Mouse (Mus musculus) lung, embryonic 14.5 days (tissue): ENCODE results near the gene Lipc. TPM values are rescaled to one million over a fixed set of nuclear protein-coding genes. Genes with fewer than 3 reads are reported as not detected.
A peak's percentile ranks its signal among the peaks of the same experiment; 100 is the strongest.

Experiments
- ATAC-seq: fragments of 200-750 bp; cut with Nextera tagmentation; 2 replicates; pipeline ENCODE4 v1.8.0; 2017; ENCODE audit warnings: mild to moderate bottlenecking, moderate TSS enrichment, moderate library complexity; ENCODE audit not compliant: insufficient read depth
- DNase-seq: peaks from one replicate; pipeline ENCODE4 v3.0.0-alpha.2; 2015
- H3K27ac ChIP-seq: fragments of 300-500 bp; sonication (generic); 2 replicates; pipeline ENCODE4 v1.5.1; 2014; ENCODE audit warnings: low read depth, mild to moderate bottlenecking, moderate library complexity
- H3K27me3 ChIP-seq: fragments of 300-500 bp; sonication (generic); 2 replicates; pipeline ENCODE4 v1.6.1; 2014; ENCODE audit warnings: low read length, control low read depth; ENCODE audit not compliant: insufficient read depth
- H3K36me3 ChIP-seq: fragments of 300-500 bp; sonication (generic); 2 replicates; pipeline ENCODE4 v1.6.1; 2014; ENCODE audit warnings: control low read depth; ENCODE audit not compliant: insufficient read depth
- H3K4me1 ChIP-seq: fragments of 300-500 bp; sonication (generic); 2 replicates; pipeline ENCODE4 v1.6.1; 2014; ENCODE audit warnings: antibody characterized with exemption, control low read depth; ENCODE audit not compliant: insufficient read depth
- H3K4me2 ChIP-seq: fragments of 300-500 bp; sonication (generic); 2 replicates; pipeline ENCODE4 v1.6.1; 2014; ENCODE audit warnings: mild to moderate bottlenecking
- H3K4me3 ChIP-seq: fragments of 300-500 bp; sonication (generic); 2 replicates; pipeline ENCODE4 v1.5.1; 2014; ENCODE audit warnings: low read depth, low read length
- H3K9ac ChIP-seq: fragments of 300-500 bp; sonication (generic); 2 replicates; pipeline ENCODE4 v1.6.1; 2014
- H3K9me3 ChIP-seq: fragments of 300-500 bp; sonication (generic); 2 replicates; pipeline ENCODE4 v1.6.1; 2016; ENCODE audit warnings: low read depth, low read length, control low read depth
- CTCF ChIP-seq: IDR thresholded peaks from 2 replicates; pipeline ENCODE4 v1.5.1; 2016; ENCODE audit warnings: antibody characterized with exemption, low read depth
- WGBS: fragments of 180-500 bp; shearing (Covaris S2); extraction: QIAGEN DNeasy Blood & Tissue Kit; methylation state at CpG from one replicate; pipeline ENCODE4 v1.1.7; 2014; 5-methylcytosine and 5-hydroxymethylcytosine counted together
- polyA plus RNA-seq: library from polyadenylated mRNA; unstranded; fragments of >200 nt; fragmentation: Nextera tagmentation; extraction: Ambion mirVana; gene quantifications from 2 replicates; pipeline ENCODE4 v1.2.1, GENCODE M21; 2014

Gene Lipc
- polyA plus RNA-seq, 1 experiment from 2014 or later = 0.11 TPM

GRCm38 (mm10) chr9:70925225-70925624 lies 26.8 kb downstream of the Lipc start:
- no peak for ATAC-seq
- Histone ChIP-seq H3K9ac (no peak overlapping the region), H3K27me3 (no peaks in the 10 kb centered on the region), H3K4me2 (no peak overlapping the region), H3K4me1 (peaks cover 9% of the 10 kb centered on the region), H3K9me3 (no peaks in the 10 kb centered on the region), H3K4me3 (no peak overlapping the region), H3K36me3 (no peaks in the 10 kb centered on the region), H3K27ac (no peak overlapping the region)
- TF ChIP-seq CTCF = no peak
- no peak for DNase-seq
- WGBS = 87% methylated on average over 6 of the region's 6 CpGs

- Histone ChIP-seq H3K4me2 (no peak overlapping the region), H3K9me3 (no peaks in the 10 kb centered on the region), H3K9ac (no peak overlapping the region), H3K36me3 (no peaks in the 10 kb centered on the region), H3K27ac (no peak overlapping the region), H3K4me1 (peaks cover 9% of the 10 kb centered on the region), H3K4me3 (no peak overlapping the region), H3K27me3 (no peaks in the 10 kb centered on the region)
- ATAC-seq = no peak
- 87% methylated on average over 3 of the region's 3 CpGs for WGBS
- DNase-seq = no peak
- peak; percentile 48 for TF ChIP-seq CTCF
Observed at GRCm38 (mm10) chr9:70924763-70925162, 27.3 kb downstream of the Lipc start.

- peak; percentile 81 for ATAC-seq
- Histone ChIP-seq H3K27ac (peak overlapping the region; percentile 76), H3K27me3 (no peaks in the 10 kb centered on the region), H3K36me3 (no peaks in the 10 kb centered on the region), H3K4me1 (peaks cover 9% of the 10 kb centered on the region), H3K9ac (no peak overlapping the region), H3K4me2 (peak overlapping the region; percentile 24; the same call in 1 of the 2 replicates), H3K9me3 (no peaks in the 10 kb centered on the region), H3K4me3 (no peak overlapping the region)
- 26% methylated on average over 7 of the region's 7 CpGs for WGBS
- DNase-seq = peak; percentile 78
- TF ChIP-seq CTCF = no peak
Observed at GRCm38 (mm10) chr9:70921781-70922565, 30.1 kb downstream of the Lipc start.

- Histone ChIP-seq H3K9ac (no peak overlapping the region), H3K9me3 (no peaks in the 10 kb centered on the region), H3K36me3 (no peaks in the 10 kb centered on the region), H3K4me2 (no peak overlapping the region), H3K4me3 (no peak overlapping the region), H3K4me1 (peaks cover 15% of the 10 kb centered on the region), H3K27me3 (no peaks in the 10 kb centered on the region), H3K27ac (no peak overlapping the region)
- no peak for ATAC-seq
- TF ChIP-seq CTCF = no peak
- 64% methylated on average over 3 of the region's 3 CpGs for WGBS
- no peak for DNase-seq
Observed at GRCm38 (mm10) chr9:70921132-70921531, 30.9 kb downstream of the Lipc start.

- no peak overlapping the region for H3K4me3 ChIP-seq
- no peak overlapping the region for H3K4me2 ChIP-seq
- H3K27ac ChIP-seq = no peak overlapping the region
- no peaks in the 10 kb centered on the region for H3K27me3 ChIP-seq
- ATAC-seq (no peak), DNase-seq (no peak)
- no peak overlapping the region for H3K9ac ChIP-seq
- no peak for TF ChIP-seq CTCF
- WGBS = 89% methylated on average over 3 of the region's 3 CpGs
- H3K36me3 ChIP-seq = no peaks in the 10 kb centered on the region
- H3K9me3 ChIP-seq = no peaks in the 10 kb centered on the region
- peaks cover 15% of the 10 kb centered on the region for H3K4me1 ChIP-seq
Observed at GRCm38 (mm10) chr9:70919271-70919670, 32.8 kb downstream of the Lipc start.

- 31% methylated on average over 7 of the region's 7 CpGs for WGBS
- no peak for DNase-seq
- Histone ChIP-seq H3K9ac (no peak overlapping the region), H3K4me1 (peaks cover 6% of the 10 kb centered on the region; the same call in 1 of the 2 replicates), H3K36me3 (no peaks in the 10 kb centered on the region), H3K27me3 (no peaks in the 10 kb centered on the region), H3K4me3 (no peak overlapping the region), H3K27ac (no peak overlapping the region), H3K4me2 (no peak overlapping the region), H3K9me3 (no peaks in the 10 kb centered on the region)
- TF ChIP-seq CTCF = no peak
- no peak for ATAC-seq
Observed at GRCm38 (mm10) chr9:70916516-70916915, 35.5 kb downstream of the Lipc start.

GRCm38 (mm10) chr9:70915356-70915685 lies 36.7 kb downstream of the Lipc start:
- Histone ChIP-seq H3K9me3 (no peaks in the 10 kb centered on the region), H3K27me3 (no peaks in the 10 kb centered on the region), H3K9ac (no peak overlapping the region), H3K4me2 (no peak overlapping the region), H3K4me1 (peaks cover 6% of the 10 kb centered on the region; the same call in 1 of the 2 replicates), H3K27ac (no peak overlapping the region), H3K4me3 (no peak overlapping the region), H3K36me3 (no peaks in the 10 kb centered on the region)
- TF ChIP-seq CTCF = no peak
- DNase-seq = no peak
- 61% methylated on average over 2 of the region's 2 CpGs for WGBS
- no peak for ATAC-seq
